Mouse (Mus musculus): Measurements from ENCODE around the gene Stox2. TPM values are rescaled to one million over a fixed set of nuclear protein-coding genes. Genes with fewer than 3 reads are reported as not detected.

The Stox2 gene
- polyA plus RNA-seq, 2 experiments, result 0.06 to 0.11 TPM

GRCm38 (mm10) chr8:47371539-47371938, 74.6 kb downstream of the Stox2 start:
- 63% methylated on average over 3 of the region's 3 CpGs for WGBS (ENCODE audit: insufficient replicate concordance)
- Histone ChIP-seq H3K27ac (no peak overlapping the region), H3K36me3 (replicated peaks; ENCODE audit: control insufficient read depth, insufficient read depth, low read depth) (no peaks in the 10 kb centered on the region), H3K9me3 (ENCODE audit: control insufficient read depth, low read length) (no peaks in the 10 kb centered on the region), H3K9ac (replicated peaks) (no peak overlapping the region), H3K4me2 (ENCODE audit: low read depth) (no peak overlapping the region), H3K27me3 (ENCODE audit: control insufficient read depth, insufficient read depth, low read length) (no peaks in the 10 kb centered on the region), H3K4me1 (replicated peaks; ENCODE audit: control insufficient read depth in 2 of 2, insufficient read depth in 2 of 2, low read length in 1 of 2) (no peaks in the 10 kb centered on the region), H3K4me3 (ENCODE audit: insufficient read depth in 1 of 2, low read depth in 2 of 2, low read length in 2 of 2) (no peak overlapping the region)
- no peak for ATAC-seq (ENCODE audit: insufficient read depth)
- no peak for DNase-seq (ENCODE audit: low read depth in 3 of 3, low spot score in 3 of 3)
- TF ChIP-seq EP300 (IDR thresholded peaks at IDR 0.05; ENCODE audit: low read depth), result no peak
- TF ChIP-seq CTCF (IDR thresholded peaks at IDR 0.05; ENCODE audit: low read depth), result peak; percentile 70

- Histone ChIP-seq H3K27me3 (ENCODE audit: control insufficient read depth, insufficient read depth, low read length) (no peaks in the 10 kb centered on the region), H3K4me3 (ENCODE audit: insufficient read depth in 1 of 2, low read depth in 2 of 2, low read length in 2 of 2) (no peak overlapping the region), H3K4me1 (replicated peaks; ENCODE audit: control insufficient read depth in 2 of 2, insufficient read depth in 2 of 2, low read length in 1 of 2) (no peaks in the 10 kb centered on the region), H3K4me2 (ENCODE audit: low read depth) (no peak overlapping the region), H3K27ac (no peak overlapping the region), H3K9ac (replicated peaks) (no peak overlapping the region), H3K9me3 (ENCODE audit: control insufficient read depth, low read length) (no peaks in the 10 kb centered on the region), H3K36me3 (replicated peaks; ENCODE audit: control insufficient read depth, insufficient read depth, low read depth) (no peaks in the 10 kb centered on the region)
- DNase-seq (ENCODE audit: low read depth in 3 of 3, low spot score in 3 of 3) (no peak), ATAC-seq (ENCODE audit: insufficient read depth) (no peak)
- 73% methylated on average over 3 of the region's 3 CpGs for WGBS (ENCODE audit: insufficient replicate concordance)
- no peak for TF ChIP-seq EP300 (IDR thresholded peaks at IDR 0.05; ENCODE audit: low read depth)
- TF ChIP-seq CTCF (IDR thresholded peaks at IDR 0.05; ENCODE audit: low read depth), result no peak
Observed at GRCm38 (mm10) chr8:47371081-47371480, 75.1 kb downstream of the Stox2 start.

- TF ChIP-seq EP300 (IDR thresholded peaks at IDR 0.05; ENCODE audit: low read depth), result no peak
- TF ChIP-seq CTCF (IDR thresholded peaks at IDR 0.05; ENCODE audit: low read depth), result peak; percentile 86
- 23% methylated on average over 15 of the region's 15 CpGs for WGBS (ENCODE audit: insufficient replicate concordance)
- no peaks in the 10 kb centered on the region for H3K9me3 ChIP-seq (ENCODE audit: control insufficient read depth, low read length)
- no peak overlapping the region for H3K27ac ChIP-seq
- peak; percentile 13 to 22 (median 16) for DNase-seq (ENCODE audit: low read depth in 3 of 3, low spot score in 3 of 3)
- no peaks in the 10 kb centered on the region for H3K27me3 ChIP-seq (ENCODE audit: control insufficient read depth, insufficient read depth, low read length)
- no peaks in the 10 kb centered on the region for H3K4me1 ChIP-seq (replicated peaks; ENCODE audit: control insufficient read depth in 2 of 2, insufficient read depth in 2 of 2, low read length in 1 of 2)
- ATAC-seq (ENCODE audit: insufficient read depth), result no peak
- H3K9ac ChIP-seq (replicated peaks), result no peak overlapping the region
- H3K4me2 ChIP-seq (ENCODE audit: low read depth), result no peak overlapping the region
- no peak overlapping the region for H3K4me3 ChIP-seq (ENCODE audit: insufficient read depth in 1 of 2, low read depth in 2 of 2, low read length in 2 of 2)
- no peaks in the 10 kb centered on the region for H3K36me3 ChIP-seq (replicated peaks; ENCODE audit: control insufficient read depth, insufficient read depth, low read depth)
Observed at GRCm38 (mm10) chr8:47370421-47371080, 75.6 kb downstream of the Stox2 start.

- ATAC-seq (ENCODE audit: insufficient read depth), result no peak
- no peak overlapping the region for H3K4me2 ChIP-seq (ENCODE audit: low read depth)
- no peak overlapping the region for H3K4me3 ChIP-seq (ENCODE audit: insufficient read depth in 1 of 2, low read depth in 2 of 2, low read length in 2 of 2)
- no peak for DNase-seq (ENCODE audit: low read depth in 3 of 3, low spot score in 3 of 3)
- no peak overlapping the region for H3K9ac ChIP-seq (replicated peaks)
- 54% methylated on average over 15 of the region's 15 CpGs for WGBS (ENCODE audit: insufficient replicate concordance)
- H3K36me3 ChIP-seq (replicated peaks; ENCODE audit: control insufficient read depth, insufficient read depth, low read depth), result no peaks in the 10 kb centered on the region
- H3K9me3 ChIP-seq (ENCODE audit: control insufficient read depth, low read length), result no peaks in the 10 kb centered on the region
- H3K27me3 ChIP-seq (ENCODE audit: control insufficient read depth, insufficient read depth, low read length), result no peaks in the 10 kb centered on the region
- no peak for TF ChIP-seq EP300 (IDR thresholded peaks at IDR 0.05; ENCODE audit: low read depth)
- no peak for TF ChIP-seq CTCF (IDR thresholded peaks at IDR 0.05; ENCODE audit: low read depth)
- H3K27ac ChIP-seq, result no peak overlapping the region
- no peaks in the 10 kb centered on the region for H3K4me1 ChIP-seq (replicated peaks; ENCODE audit: control insufficient read depth in 2 of 2, insufficient read depth in 2 of 2, low read length in 1 of 2)
Observed at GRCm38 (mm10) chr8:47369949-47370348, 76.2 kb downstream of the Stox2 start.

GRCm38 (mm10) chr8:47369044-47369769, 77.0 kb downstream of the Stox2 start:
- DNase-seq (ENCODE audit: low read depth in 3 of 3, low spot score in 3 of 3) (no peak), ATAC-seq (ENCODE audit: insufficient read depth) (no peak)
- H3K9me3 ChIP-seq (ENCODE audit: control insufficient read depth, low read length), result no peaks in the 10 kb centered on the region
- no peaks in the 10 kb centered on the region for H3K27me3 ChIP-seq (ENCODE audit: control insufficient read depth, insufficient read depth, low read length)
- no peak for TF ChIP-seq EP300 (IDR thresholded peaks at IDR 0.05; ENCODE audit: low read depth)
- TF ChIP-seq CTCF (IDR thresholded peaks at IDR 0.05; ENCODE audit: low read depth), result no peak
- no peak overlapping the region for H3K4me3 ChIP-seq (ENCODE audit: insufficient read depth in 1 of 2, low read depth in 2 of 2, low read length in 2 of 2)
- H3K9ac ChIP-seq (replicated peaks), result no peak overlapping the region
- WGBS (ENCODE audit: insufficient replicate concordance), result 65% methylated on average over 16 of the region's 16 CpGs
- H3K36me3 ChIP-seq (replicated peaks; ENCODE audit: control insufficient read depth, insufficient read depth, low read depth), result no peaks in the 10 kb centered on the region
- H3K4me1 ChIP-seq (replicated peaks; ENCODE audit: control insufficient read depth in 2 of 2, insufficient read depth in 2 of 2, low read length in 1 of 2), result no peaks in the 10 kb centered on the region
- H3K27ac ChIP-seq, result no peak overlapping the region
- no peak overlapping the region for H3K4me2 ChIP-seq (ENCODE audit: low read depth)
